Mouse (Mus musculus): ENCODE data around the gene Jakmip3. TPM values are rescaled to one million over a fixed set of nuclear protein-coding genes. Genes with fewer than 3 reads are reported as not detected.

Jakmip3 gene
- polyA plus RNA-seq, 1 experiment from 2014 or later = not detected

DNA sequence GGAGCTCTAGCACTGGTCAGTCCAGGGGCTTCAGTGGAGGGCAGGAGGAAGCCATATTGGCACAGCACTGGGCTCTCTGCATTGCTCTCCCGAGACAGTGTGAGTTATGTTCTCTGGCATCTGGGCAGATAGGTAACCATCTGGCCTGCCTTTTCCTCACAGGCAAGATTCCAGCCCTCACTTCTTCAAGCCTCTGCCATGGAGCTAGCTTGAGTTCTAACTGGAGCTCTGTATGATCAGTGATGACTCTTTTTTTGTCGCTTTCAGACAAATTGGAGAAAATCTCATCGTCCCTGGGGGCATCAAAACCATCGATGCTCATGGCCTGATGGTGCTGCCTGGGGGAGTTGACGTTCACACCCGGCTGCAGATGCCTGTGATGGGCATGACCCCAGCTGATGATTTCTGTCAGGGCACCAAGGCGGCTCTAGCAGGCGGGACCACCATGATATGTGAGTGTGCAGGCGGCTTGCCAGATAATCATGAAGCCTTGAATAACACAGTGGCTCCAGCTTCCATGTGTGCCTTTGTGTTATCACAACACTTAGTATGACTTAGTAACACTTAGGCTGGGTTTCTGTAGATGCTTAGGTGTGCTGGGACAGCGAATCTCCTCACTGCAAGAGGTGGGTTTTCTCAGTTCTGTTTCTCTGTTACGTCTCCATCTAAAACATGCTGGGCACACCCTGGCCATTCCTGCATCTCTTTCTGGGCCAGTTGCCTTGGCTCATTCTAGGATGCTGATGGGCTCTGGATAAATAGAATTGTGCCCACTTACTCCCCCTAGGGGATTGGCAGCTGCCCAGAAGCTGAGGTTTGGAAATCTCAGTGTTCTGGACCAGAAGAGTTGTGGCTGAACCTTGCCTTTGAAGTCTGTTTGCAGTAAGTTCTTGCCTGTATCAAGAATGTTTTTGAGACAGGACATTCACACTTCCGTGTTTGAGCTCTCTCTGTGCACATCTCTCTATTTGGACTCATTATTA is 149.7 kb downstream of the Jakmip3 start:
- H3K36me3 ChIP-seq (ENCODE audit: inconsistent target) = no peaks in the 10 kb centered on the region
- H3K27ac ChIP-seq = no peak overlapping the region
- no peaks in the 10 kb centered on the region for H3K79me2 ChIP-seq (ENCODE audit: inconsistent target)
- WGBS (ENCODE audit: missing documents) = 87% methylated on average over 12 of the region's 12 CpGs
- H3K4me3 ChIP-seq (ENCODE audit: inconsistent target) = no peak overlapping the region

DNA sequence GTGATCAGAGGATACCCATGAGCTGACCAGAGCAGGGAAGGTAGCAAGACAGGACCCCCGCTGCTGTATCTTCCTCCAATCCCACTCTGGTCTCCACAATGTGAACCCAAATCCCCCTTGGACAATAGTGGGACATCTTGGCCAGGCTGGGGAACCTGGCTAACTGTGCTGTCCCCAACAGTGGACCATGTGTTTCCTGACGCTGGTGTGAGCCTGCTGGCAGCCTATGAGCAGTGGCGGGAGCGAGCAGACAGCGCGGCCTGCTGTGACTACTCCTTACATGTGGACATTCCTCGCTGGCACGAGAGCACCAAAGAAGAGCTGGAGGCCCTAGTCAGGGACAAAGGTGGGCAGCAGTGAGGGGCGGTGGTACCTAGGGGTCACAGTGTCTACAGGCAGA is 151.2 kb downstream of the Jakmip3 start:
- Histone ChIP-seq H3K36me3 (ENCODE audit: inconsistent target) (no peaks in the 10 kb centered on the region), H3K79me2 (ENCODE audit: inconsistent target) (no peaks in the 10 kb centered on the region), H3K27ac (no peak overlapping the region), H3K4me3 (ENCODE audit: inconsistent target) (no peak overlapping the region)
- 86% methylated on average over 9 of the region's 9 CpGs for WGBS (ENCODE audit: missing documents)

DNA sequence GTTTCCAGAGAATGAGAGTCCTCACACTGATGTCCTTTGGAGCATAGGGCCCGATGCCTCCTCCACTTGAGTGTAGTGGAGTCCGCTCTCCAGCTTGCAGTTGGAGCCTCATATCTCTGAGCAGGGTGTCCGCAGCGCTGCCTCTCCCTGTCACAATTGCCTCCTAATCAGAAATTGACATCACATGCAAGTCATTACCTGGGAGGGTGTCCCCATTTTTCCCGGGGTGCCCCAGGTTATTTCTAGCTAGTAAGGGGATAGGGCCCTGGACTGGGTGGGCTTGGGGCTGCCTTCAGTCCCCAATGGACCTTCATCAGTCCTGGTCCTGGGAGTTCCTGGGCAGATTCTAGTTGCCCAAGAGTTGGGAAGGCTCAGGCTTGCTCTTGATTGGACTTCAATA is 152.1 kb downstream of the Jakmip3 start:
- H3K36me3 ChIP-seq (ENCODE audit: inconsistent target) = no peaks in the 10 kb centered on the region
- no peak overlapping the region for H3K27ac ChIP-seq
- no peak overlapping the region for H3K4me3 ChIP-seq (ENCODE audit: inconsistent target)
- no peaks in the 10 kb centered on the region for H3K79me2 ChIP-seq (ENCODE audit: inconsistent target)
- WGBS (ENCODE audit: missing documents) = 93% methylated on average over 5 of the region's 5 CpGs

DNA sequence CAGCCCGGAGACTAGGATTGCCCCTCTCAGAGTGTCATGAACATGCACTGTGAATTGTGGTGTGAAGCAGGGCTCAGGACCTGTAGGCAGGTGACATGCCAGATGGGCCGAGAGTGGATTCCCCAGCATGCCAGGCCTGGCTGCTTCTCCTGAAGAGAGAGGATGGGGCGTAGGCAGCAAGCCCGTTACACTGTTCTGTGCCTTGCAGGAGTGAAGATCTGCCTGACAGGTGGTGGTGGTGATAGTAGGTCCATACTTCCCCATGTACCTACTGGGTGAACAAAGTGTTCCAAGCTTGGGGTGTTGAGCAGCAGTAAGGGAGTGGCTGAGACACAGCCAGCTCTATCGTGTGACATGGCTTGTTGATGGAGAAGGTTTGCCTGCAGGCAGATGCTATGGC is 152.6 kb downstream of the Jakmip3 start:
- Histone ChIP-seq H3K79me2 (ENCODE audit: inconsistent target) (no peaks in the 10 kb centered on the region), H3K36me3 (ENCODE audit: inconsistent target) (no peaks in the 10 kb centered on the region), H3K27ac (no peak overlapping the region), H3K4me3 (ENCODE audit: inconsistent target) (no peak overlapping the region)
- WGBS (ENCODE audit: missing documents) = 88% methylated on average over 5 of the region's 5 CpGs

DNA sequence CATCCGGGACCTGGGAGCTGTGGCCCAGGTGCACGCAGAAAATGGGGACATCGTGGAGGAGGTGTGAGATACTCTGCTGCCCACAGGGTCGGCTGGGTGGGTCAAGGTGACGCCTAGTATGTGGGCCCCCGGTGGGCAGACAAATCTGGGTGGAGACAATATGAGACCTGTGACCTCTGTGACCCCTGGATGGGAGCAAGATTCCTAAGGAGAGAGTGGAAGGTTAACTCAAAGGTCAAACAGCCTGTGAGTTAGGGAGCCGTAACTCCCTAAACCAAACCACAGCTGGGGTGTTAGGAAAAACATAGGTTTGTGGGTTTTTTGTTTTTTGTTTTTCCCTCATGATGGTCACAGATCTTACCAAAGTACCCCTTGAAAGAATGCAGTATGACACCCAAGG is 153.3 kb downstream of the Jakmip3 start:
- WGBS (ENCODE audit: missing documents) = 86% methylated on average over 7 of the region's 7 CpGs
- Histone ChIP-seq H3K36me3 (ENCODE audit: inconsistent target) (no peaks in the 10 kb centered on the region), H3K79me2 (ENCODE audit: inconsistent target) (no peaks in the 10 kb centered on the region), H3K4me3 (ENCODE audit: inconsistent target) (no peak overlapping the region), H3K27ac (no peak overlapping the region)

DNA sequence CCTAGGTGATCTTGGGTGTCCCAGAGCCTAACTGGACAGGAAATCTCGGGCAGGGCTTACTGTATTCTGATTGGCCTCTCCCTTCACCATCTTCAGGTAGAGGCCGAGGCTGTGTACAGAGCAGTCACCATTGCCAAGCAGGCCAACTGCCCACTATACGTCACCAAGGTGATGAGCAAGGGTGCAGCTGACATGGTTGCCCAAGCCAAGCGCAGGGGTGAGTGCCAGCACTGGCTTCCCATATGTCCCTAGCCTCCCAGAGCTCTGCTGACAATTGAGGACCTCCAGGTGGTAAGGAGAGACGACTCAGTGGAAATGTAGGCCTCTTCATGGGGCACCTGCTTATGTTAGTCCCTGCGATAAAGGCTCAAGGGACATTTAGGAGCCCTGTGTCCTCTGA is 154.2 kb downstream of the Jakmip3 start:
- WGBS (ENCODE audit: missing documents) = 81% methylated on average over 6 of the region's 6 CpGs
- Histone ChIP-seq H3K79me2 (ENCODE audit: inconsistent target) (no peaks in the 10 kb centered on the region), H3K27ac (no peak overlapping the region), H3K36me3 (ENCODE audit: inconsistent target) (no peaks in the 10 kb centered on the region), H3K4me3 (ENCODE audit: inconsistent target) (no peak overlapping the region)

DNA sequence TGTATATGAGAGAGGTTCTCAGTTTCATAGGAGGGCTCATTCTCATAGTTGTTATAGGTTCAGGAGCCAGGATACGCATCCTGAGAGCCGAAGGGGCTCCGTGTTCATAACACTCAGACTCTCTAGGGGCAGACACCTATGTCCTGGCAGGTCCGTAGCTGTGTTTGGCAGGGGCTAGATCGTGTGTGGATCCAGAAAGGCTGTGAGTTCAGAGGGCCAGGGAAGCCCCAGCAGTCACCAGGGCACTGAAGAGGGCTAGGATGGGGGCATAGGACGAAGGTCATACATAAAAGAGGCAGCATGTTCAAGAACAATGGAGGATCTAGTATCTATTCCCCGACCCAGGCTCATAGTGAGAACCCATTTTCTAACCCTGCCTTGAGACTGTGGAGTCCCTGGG is 154.8 kb downstream of the Jakmip3 start:
- no peak overlapping the region for H3K27ac ChIP-seq
- no peaks in the 10 kb centered on the region for H3K79me2 ChIP-seq (ENCODE audit: inconsistent target)
- no peaks in the 10 kb centered on the region for H3K36me3 ChIP-seq (ENCODE audit: inconsistent target)
- WGBS (ENCODE audit: missing documents) = 87% methylated on average over 7 of the region's 7 CpGs
- no peak overlapping the region for H3K4me3 ChIP-seq (ENCODE audit: inconsistent target)

DNA sequence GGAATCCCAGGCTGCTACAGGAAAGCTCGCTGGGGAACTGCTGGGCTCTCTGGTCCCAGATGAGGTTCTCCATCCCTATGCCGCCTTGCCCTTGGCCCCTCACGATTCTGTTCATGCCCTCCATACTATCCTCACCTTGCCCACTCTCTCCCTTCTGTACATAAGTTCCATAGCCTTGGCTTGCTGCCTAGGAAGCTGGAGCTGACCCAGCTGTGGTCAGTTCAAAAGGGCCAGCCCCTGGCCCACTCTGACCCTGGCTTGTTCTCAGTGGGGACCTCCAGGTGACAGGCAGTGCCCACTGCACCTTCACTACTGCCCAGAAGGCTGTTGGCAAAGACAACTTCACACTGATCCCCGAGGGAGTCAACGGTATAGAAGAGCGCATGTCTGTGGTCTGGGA is 155.9 kb downstream of the Jakmip3 start:
- Histone ChIP-seq H3K27ac (no peak overlapping the region), H3K79me2 (ENCODE audit: inconsistent target) (no peaks in the 10 kb centered on the region), H3K4me3 (ENCODE audit: inconsistent target) (no peak overlapping the region), H3K36me3 (ENCODE audit: inconsistent target) (no peaks in the 10 kb centered on the region)
- WGBS (ENCODE audit: missing documents) = 87% methylated on average over 6 of the region's 6 CpGs

DNA sequence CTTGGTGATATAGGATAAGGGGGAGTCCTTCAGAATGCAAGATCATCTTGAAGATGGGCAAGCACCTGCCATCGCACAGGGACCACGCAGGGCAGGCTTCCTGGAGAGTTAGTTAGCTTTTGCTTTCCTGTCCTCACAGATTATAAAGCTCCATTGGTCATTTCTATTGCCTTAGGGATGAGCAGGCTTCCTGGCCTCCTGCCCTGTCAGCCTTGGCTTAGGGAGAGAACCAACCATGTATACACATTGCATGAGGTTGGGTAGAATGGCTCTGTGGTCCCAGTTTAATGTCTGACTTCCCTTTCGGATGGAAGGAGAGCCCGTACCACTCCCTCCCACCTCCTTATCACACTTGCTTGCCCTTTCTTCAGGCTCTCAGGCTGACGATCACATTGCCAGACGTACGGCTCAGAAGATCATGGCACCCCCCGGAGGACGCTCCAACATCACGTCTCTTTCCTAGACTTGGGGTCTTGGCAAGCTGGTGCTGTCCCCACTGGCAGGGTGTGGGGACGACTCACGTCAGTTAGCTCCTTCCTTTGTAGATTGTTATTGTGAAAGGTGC is 160.1 kb downstream of the Jakmip3 start:
- Histone ChIP-seq H3K4me3 (ENCODE audit: inconsistent target) (no peak overlapping the region), H3K27ac (no peak overlapping the region), H3K79me2 (ENCODE audit: inconsistent target) (no peaks in the 10 kb centered on the region), H3K36me3 (ENCODE audit: inconsistent target) (no peaks in the 10 kb centered on the region)
- 69% methylated on average over 12 of the region's 12 CpGs for WGBS (ENCODE audit: missing documents)

DNA sequence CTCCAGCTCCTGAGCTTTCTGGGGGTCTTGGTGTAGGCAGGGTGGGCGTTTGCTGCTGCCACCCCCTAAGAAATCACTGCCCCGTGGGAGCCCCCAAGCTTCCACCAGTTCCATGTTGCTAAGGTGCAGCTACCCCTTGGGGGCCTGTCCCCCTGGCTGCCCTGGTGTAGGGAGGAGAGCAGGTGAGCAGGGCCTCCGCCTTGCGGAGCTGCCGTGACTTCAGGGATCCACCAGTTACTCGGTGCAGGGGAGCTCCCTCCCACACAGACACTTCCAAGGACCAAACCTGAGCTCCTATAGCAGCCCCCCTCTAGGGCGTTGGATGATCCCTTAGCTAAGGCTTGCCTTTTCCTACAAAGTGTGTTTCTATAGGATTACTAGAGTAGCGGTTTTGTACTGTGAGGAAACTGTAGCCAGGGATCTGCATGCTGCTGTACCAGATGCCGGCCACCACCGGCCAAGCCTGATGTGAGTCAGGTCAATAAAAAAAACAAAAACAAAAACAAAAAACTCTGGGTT is 160.8 kb downstream of the Jakmip3 start:
- Histone ChIP-seq H3K4me3 (ENCODE audit: inconsistent target) (no peak overlapping the region), H3K27ac (no peak overlapping the region), H3K36me3 (ENCODE audit: inconsistent target) (no peaks in the 10 kb centered on the region), H3K79me2 (ENCODE audit: inconsistent target) (no peaks in the 10 kb centered on the region)
- WGBS (ENCODE audit: missing documents) = 86% methylated on average over 10 of the region's 10 CpGs

DNA sequence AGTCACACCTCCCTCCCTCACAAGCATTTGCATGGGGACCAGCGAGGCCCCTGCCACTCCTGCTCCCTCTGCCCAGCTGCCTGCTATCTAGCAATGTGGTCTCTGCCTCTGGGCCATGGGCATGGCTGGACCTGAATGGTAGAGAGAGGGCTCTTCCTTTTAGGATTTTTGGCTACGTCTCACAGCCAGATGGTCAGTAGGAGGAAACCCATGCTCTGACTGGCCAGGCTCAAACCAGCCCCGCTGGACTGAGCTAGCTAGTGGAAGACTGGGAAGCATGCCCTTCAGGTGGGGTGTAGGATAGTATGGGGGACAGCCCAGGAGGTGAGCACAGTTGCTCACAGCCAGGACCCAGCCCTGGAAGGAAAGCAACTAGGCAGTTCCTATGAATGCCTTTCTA is 161.3 kb downstream of the Jakmip3 start:
- H3K4me3 ChIP-seq (ENCODE audit: inconsistent target) = no peak overlapping the region
- WGBS (ENCODE audit: missing documents) = 89% methylated on average over 3 of the region's 3 CpGs
- H3K27ac ChIP-seq = no peak overlapping the region
- H3K79me2 ChIP-seq (ENCODE audit: inconsistent target) = no peaks in the 10 kb centered on the region
- no peaks in the 10 kb centered on the region for H3K36me3 ChIP-seq (ENCODE audit: inconsistent target)

DNA sequence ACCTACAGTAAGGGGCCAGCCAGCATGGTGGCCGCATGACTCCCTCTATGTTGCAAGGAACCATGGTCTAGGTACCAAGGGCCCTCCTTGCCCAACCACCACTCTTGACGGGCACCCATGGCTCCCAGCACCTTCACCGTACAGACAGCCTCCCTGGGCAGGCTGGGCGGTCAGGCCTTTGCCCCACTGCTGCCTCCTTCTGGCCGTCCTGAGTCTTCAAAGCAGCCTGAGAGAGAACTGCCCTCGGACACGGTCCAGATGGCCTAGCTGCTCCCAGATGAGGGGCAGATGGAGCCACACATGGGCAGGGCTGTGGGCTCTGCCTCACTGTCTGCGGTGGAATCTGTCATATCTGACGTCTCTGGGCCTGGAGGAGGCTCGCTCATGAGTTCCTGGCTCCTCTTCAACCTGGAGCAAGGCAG is 163.4 kb downstream of the Jakmip3 start:
- WGBS (ENCODE audit: missing documents) = 66% methylated on average over 10 of the region's 10 CpGs
- Histone ChIP-seq H3K79me2 (ENCODE audit: inconsistent target) (no peaks in the 10 kb centered on the region), H3K36me3 (ENCODE audit: inconsistent target) (no peaks in the 10 kb centered on the region), H3K27ac (no peak overlapping the region), H3K4me3 (ENCODE audit: inconsistent target) (no peak overlapping the region)

DNA sequence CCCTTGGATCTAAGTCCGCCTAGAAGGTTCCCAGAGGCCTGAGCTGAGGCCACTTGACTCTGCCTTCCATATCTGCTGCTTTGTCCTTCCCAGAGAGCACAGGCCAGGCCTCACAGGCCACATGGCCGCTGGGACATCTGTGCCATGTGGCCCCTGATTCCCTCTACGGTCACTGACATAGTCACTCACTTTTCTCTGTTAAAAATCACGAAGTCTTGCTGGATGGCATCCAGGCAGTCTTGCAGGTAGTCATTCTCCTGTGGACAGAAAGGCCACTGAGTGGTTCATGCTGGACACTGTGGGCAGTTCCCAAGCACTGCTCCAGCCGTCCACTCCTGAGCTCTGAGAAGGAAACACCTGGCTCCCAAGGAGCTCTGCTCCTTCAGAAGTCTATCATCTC is 164.5 kb downstream of the Jakmip3 start:
- no peaks in the 10 kb centered on the region for H3K36me3 ChIP-seq (ENCODE audit: inconsistent target)
- no peaks in the 10 kb centered on the region for H3K79me2 ChIP-seq (ENCODE audit: inconsistent target)
- no peak overlapping the region for H3K27ac ChIP-seq
- H3K4me3 ChIP-seq (ENCODE audit: inconsistent target) = no peak overlapping the region
- 88% methylated on average over 5 of the region's 5 CpGs for WGBS (ENCODE audit: missing documents)

DNA sequence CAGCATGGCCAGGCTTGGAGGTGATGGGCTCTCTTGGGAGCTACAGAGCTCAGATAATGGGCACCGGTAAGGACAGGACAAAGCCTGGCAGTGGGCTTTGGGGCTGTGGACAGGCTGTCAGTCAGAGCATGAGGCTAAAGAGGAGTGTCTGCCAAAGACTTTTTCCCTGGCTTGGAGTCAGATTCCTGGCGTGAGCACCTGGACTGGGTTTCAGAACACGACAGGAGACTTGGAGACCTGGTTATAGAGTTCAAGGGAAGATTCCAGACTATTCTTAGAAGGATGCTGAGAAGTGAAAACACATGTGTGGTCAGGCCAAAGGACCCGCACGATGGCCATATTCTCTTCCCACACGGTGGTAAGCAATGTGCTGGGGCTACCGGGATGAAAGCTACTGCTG is 165.2 kb downstream of the Jakmip3 start:
- no peak overlapping the region for H3K4me3 ChIP-seq (ENCODE audit: inconsistent target)
- WGBS (ENCODE audit: missing documents) = 84% methylated on average over 7 of the region's 7 CpGs
- no peaks in the 10 kb centered on the region for H3K79me2 ChIP-seq (ENCODE audit: inconsistent target)
- no peak overlapping the region for H3K27ac ChIP-seq
- no peaks in the 10 kb centered on the region for H3K36me3 ChIP-seq (ENCODE audit: inconsistent target)

DNA sequence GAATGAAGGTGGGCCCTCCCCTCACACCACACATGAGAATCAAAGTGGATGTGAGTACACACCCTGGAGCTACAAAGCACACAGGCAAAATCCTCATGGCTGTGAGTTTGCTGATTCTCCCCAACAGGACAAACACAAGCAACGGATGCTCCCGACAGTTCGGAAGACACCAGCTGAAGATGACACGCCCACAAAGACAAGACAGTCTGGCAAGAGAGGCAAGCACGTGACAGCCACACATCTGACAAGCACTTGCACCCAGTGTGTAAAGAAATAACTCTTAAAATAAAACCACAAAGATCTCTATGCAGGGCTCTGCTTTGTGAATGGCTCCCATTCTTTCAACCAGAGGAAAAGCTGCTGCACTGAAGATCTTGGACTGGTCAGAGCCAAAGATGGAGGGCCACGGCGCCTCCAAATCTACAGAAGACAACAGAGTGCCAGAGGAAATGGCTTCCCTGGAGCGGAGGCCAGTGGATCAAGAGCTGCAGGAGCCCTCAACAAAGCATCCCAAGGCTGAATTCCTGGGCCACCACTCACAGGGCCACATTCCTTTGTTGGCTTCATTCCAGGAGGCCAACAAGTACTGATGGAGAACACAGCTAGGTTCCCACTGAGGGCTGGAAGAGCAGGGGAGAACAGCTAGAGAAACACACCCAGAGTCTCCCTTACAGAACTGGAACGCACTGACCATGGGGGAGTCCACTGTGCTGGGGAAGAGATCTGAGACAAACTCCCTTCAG is 167.5 kb downstream of the Jakmip3 start:
- 88% methylated on average over 9 of the region's 9 CpGs for WGBS (ENCODE audit: missing documents)
- Histone ChIP-seq H3K79me2 (ENCODE audit: inconsistent target) (no peaks in the 10 kb centered on the region), H3K4me3 (ENCODE audit: inconsistent target) (no peak overlapping the region), H3K36me3 (ENCODE audit: inconsistent target) (no peaks in the 10 kb centered on the region), H3K27ac (no peak overlapping the region)
